Mouse (Mus musculus) hindbrain, embryonic 13.5 days (tissue): Measurements from ENCODE around the gene Hba-x. TPM values are rescaled to one million over a fixed set of nuclear protein-coding genes. Genes with fewer than 3 reads are reported as not detected.

ENCODE experiments used
- ATAC-seq: fragments of 200-750 bp; cut with Nextera tagmentation; 2 replicates; pipeline ENCODE4 v1.8.0; 2017; ENCODE audit warnings: moderate TSS enrichment; ENCODE audit not compliant: low FRiP score
- H3K27ac ChIP-seq: fragments of 300-500 bp; sonication (generic); 2 replicates; pipeline ENCODE4 v1.5.1; 2015; ENCODE audit warnings: inconsistent platforms, mild to moderate bottlenecking, moderate library complexity
- H3K27me3 ChIP-seq: fragments of 300-500 bp; sonication (generic); 2 replicates; pipeline ENCODE4 v1.6.1; 2015; ENCODE audit warnings: mild to moderate bottlenecking, inconsistent platforms
- H3K36me3 ChIP-seq: fragments of 300-500 bp; sonication (generic); 2 replicates; pipeline ENCODE4 v1.6.1; 2015; ENCODE audit warnings: mild to moderate bottlenecking, inconsistent platforms
- H3K4me1 ChIP-seq: fragments of 300-500 bp; sonication (generic); replicated peaks from 2 replicates; pipeline ENCODE4 v1.6.1; 2015; ENCODE audit warnings: inconsistent platforms
- H3K4me2 ChIP-seq: fragments of 300-500 bp; sonication (generic); 2 replicates; pipeline ENCODE4 v1.6.1; 2015; ENCODE audit warnings: inconsistent platforms, mild to moderate bottlenecking, moderate library complexity
- H3K4me3 ChIP-seq: fragments of 300-500 bp; sonication (generic); 2 replicates; pipeline ENCODE4 v1.5.1; 2015; ENCODE audit warnings: mild to moderate bottlenecking, inconsistent platforms
- H3K9ac ChIP-seq: fragments of 300-500 bp; sonication (generic); 2 replicates; pipeline ENCODE4 v1.6.1; 2015; ENCODE audit warnings: mild to moderate bottlenecking, inconsistent platforms
- H3K9me3 ChIP-seq: fragments of 300-500 bp; sonication (generic); 2 replicates; pipeline ENCODE4 v1.6.1; 2016; ENCODE audit warnings: inconsistent platforms
- WGBS: fragments of 180-500 bp; shearing (Covaris S2); methylation state at CpG from one replicate; pipeline ENCODE4 v1.1.7; 2015; 5-methylcytosine and 5-hydroxymethylcytosine counted together
- polyA plus RNA-seq: library from polyadenylated mRNA; unstranded; fragments of >200 nt; fragmentation: Nextera tagmentation; extraction: Ambion mirVana; gene quantifications from 2 replicates; pipeline ENCODE4 v1.2.1, GENCODE M21; 2015

Gene Hba-x
- polyA plus RNA-seq, 1 experiment from 2014 or later = 392 TPM

- no peak for ATAC-seq
- no peak overlapping the region for H3K4me3 ChIP-seq
- H3K36me3 ChIP-seq = peaks cover 52% of the 10 kb centered on the region
- no peak overlapping the region for H3K27ac ChIP-seq
- peak overlapping the region; percentile 13; the same call in 1 of the 2 replicates for H3K9ac ChIP-seq
- no peak overlapping the region for H3K4me2 ChIP-seq
- 100% methylated on average over 1 of the region's 1 CpGs for WGBS
- no peaks in the 10 kb centered on the region for H3K9me3 ChIP-seq
- H3K4me1 ChIP-seq = no peaks in the 10 kb centered on the region
- no peaks in the 10 kb centered on the region for H3K27me3 ChIP-seq
Measured at GRCm38 (mm10) chr11:32256146-32256545, 20.1 kb upstream of the Hba-x start.

GRCm38 (mm10) chr11:32256566-32256965 is 19.6 kb upstream of the Hba-x start:
- Histone ChIP-seq H3K4me2 (no peak overlapping the region), H3K27ac (no peak overlapping the region), H3K36me3 (peaks cover 48% of the 10 kb centered on the region), H3K9me3 (no peaks in the 10 kb centered on the region), H3K27me3 (no peaks in the 10 kb centered on the region), H3K9ac (no peak overlapping the region; the same call in 1 of the 2 replicates), H3K4me1 (no peaks in the 10 kb centered on the region), H3K4me3 (no peak overlapping the region)
- no peak for ATAC-seq
- WGBS = 91% methylated on average over 3 of the region's 3 CpGs

- no peaks in the 10 kb centered on the region for H3K27me3 ChIP-seq
- ATAC-seq = no peak
- H3K4me1 ChIP-seq = peaks cover 12% of the 10 kb centered on the region
- H3K27ac ChIP-seq = no peak overlapping the region
- peaks cover 13% of the 10 kb centered on the region for H3K36me3 ChIP-seq
- WGBS = 87% methylated on average over 10 of the region's 10 CpGs
- no peaks in the 10 kb centered on the region for H3K9me3 ChIP-seq
- H3K9ac ChIP-seq = peak overlapping the region; percentile 35; the same call in 1 of the 2 replicates
- H3K4me3 ChIP-seq = no peak overlapping the region
- H3K4me2 ChIP-seq = no peak overlapping the region
Measured at GRCm38 (mm10) chr11:32262674-32263415, 13.4 kb upstream of the Hba-x start.

DNA sequence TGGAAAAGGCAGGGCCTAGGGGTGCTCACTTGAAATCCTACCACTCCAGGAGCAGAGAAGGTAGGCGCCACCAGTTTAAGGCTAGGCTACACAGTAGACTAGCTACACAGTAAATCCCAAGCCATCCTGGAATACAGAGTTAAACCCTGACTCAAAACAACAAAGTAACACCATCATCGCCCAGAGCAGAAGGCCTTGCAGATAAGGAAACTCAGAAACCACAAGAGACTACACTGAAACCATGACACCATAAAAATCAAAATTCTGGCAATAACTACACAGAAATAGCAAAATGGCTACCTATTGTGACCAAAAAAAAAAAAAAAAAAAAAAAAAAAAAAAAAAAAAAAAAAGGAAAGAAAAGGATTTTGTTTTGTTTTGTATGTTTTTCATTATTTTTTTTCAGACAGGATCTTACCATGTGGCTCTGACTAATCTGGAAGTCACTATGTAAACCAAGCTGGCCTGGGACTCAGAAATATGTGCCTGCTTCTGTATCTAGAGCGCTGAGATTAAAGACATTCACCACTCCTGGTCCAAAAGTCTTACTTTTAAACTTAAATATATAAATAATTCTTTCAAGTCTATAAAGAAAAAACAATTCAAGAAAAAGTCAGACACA is 11.0 kb upstream of the Hba-x start:
- ATAC-seq = no peak
- no peaks in the 10 kb centered on the region for H3K9me3 ChIP-seq
- peaks cover 8% of the 10 kb centered on the region for H3K36me3 ChIP-seq
- H3K4me1 ChIP-seq = peaks cover 16% of the 10 kb centered on the region
- WGBS = 96% methylated on average over 3 of the region's 3 CpGs
- no peaks in the 10 kb centered on the region for H3K27me3 ChIP-seq
- H3K27ac ChIP-seq = no peak overlapping the region; the same call in 1 of the 2 replicates
- H3K4me3 ChIP-seq = no peak overlapping the region
- H3K9ac ChIP-seq = no peak overlapping the region
- no peak overlapping the region for H3K4me2 ChIP-seq

DNA sequence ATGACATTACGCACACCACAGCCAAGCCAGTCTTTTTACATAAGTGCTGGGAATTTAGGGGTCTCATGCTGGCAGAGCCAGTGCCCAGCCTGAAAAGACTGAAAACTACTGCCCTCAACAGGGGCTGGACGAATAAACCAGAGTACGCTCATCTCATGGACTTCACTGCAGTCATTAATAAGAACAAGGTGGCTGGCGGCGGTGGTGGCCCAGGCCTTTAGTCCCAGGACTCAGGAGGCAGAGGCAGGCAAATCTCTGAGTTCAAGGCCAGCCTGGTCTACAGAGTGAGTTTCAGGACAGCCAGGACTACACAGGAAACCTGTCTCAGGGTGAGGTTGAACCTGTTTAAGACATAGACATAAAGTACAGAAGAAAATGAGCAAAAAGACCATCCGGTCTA is 10.0 kb upstream of the Hba-x start:
- Histone ChIP-seq H3K4me1 (peaks cover 16% of the 10 kb centered on the region), H3K27ac (no peak overlapping the region), H3K4me2 (peak overlapping the region; percentile 10; the same call in 1 of the 2 replicates), H3K36me3 (peaks cover 6% of the 10 kb centered on the region), H3K4me3 (no peak overlapping the region), H3K9ac (no peak overlapping the region), H3K9me3 (no peaks in the 10 kb centered on the region), H3K27me3 (peaks cover 5% of the 10 kb centered on the region; the same call in 1 of the 2 replicates)
- ATAC-seq = no peak
- WGBS = 95% methylated on average over 6 of the region's 6 CpGs

- Histone ChIP-seq H3K36me3 (peaks cover 6% of the 10 kb centered on the region), H3K4me2 (peak overlapping the region; percentile 62), H3K27me3 (peaks cover 9% of the 10 kb centered on the region), H3K4me1 (peaks cover 16% of the 10 kb centered on the region), H3K4me3 (peak overlapping the region; percentile 78), H3K9ac (peak overlapping the region; percentile 97), H3K27ac (peak overlapping the region; percentile 97), H3K9me3 (no peaks in the 10 kb centered on the region)
- 31% methylated on average over 6 of the region's 6 CpGs for WGBS
- ATAC-seq = peak; percentile 3; the same call in 1 of the 2 replicates
Measured at GRCm38 (mm10) chr11:32266776-32267175, 9.4 kb upstream of the Hba-x start.

DNA sequence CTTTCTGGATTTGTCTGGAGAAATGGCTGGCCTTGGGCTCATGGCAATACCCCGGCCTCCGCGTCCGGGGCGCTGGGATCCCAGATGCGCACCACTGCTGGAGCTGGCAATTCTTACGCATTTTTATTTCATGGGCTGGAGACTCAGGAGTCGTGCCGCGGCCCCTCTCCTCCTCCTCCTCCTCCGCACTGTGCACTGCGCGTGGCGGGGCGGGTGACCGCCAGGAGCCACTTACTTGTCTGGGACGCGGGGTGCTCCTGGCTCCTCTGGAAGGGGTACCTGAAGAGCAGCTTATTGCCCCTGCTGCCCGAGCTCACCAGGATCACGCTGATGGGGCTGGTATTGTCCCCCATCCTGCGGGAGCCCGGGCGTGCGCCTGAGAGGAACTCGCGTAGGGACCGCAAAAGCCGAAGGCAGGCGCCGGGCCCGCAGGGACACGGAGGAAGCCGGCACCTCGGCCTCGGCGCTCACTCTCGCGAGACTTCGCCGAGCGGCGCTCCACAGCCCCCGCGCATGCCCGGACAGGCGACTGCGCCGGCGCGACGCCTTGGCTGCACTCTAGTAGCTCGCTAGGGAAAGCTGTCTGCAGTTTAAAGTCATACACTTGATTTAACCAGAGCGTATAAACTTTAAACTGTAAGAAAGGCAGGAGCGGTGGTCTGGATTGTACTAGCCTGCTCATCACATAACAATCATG is 8.9 kb upstream of the Hba-x start, which contains the start of gene Nprl3:
TSS of gene Nprl3 (minus strand) at position 520 of the 697 bp plus-strand sequence.
- peak; percentile 99 for ATAC-seq
- peaks cover 16% of the 10 kb centered on the region for H3K4me1 ChIP-seq
- H3K27ac ChIP-seq = peak within 1 kb of the TSS; percentile 97
- H3K4me3 ChIP-seq = peak within 1 kb of the TSS; percentile 78
- H3K9me3 ChIP-seq = no peaks in the 10 kb centered on the region
- peak within 1 kb of the TSS; percentile 97 for H3K9ac ChIP-seq
- WGBS = under 1% methylated on average over 54 of the region's 54 CpGs
- H3K27me3 ChIP-seq = peaks cover 9% of the 10 kb centered on the region
- peaks cover 4% of the 10 kb centered on the region for H3K36me3 ChIP-seq
- peak within 1 kb of the TSS; percentile 62 for H3K4me2 ChIP-seq

GRCm38 (mm10) chr11:32267964-32268363 is 8.2 kb upstream of the Hba-x start:
- Histone ChIP-seq H3K36me3 (no peaks in the 10 kb centered on the region), H3K4me1 (peaks cover 16% of the 10 kb centered on the region), H3K4me3 (peak overlapping the region; percentile 78), H3K27me3 (peaks cover 9% of the 10 kb centered on the region), H3K4me2 (peak overlapping the region; percentile 62), H3K27ac (peak overlapping the region; percentile 97), H3K9me3 (no peaks in the 10 kb centered on the region), H3K9ac (peak overlapping the region; percentile 97)
- WGBS = 29% methylated on average over 5 of the region's 5 CpGs
- ATAC-seq = peak; percentile 30; the same call in 1 of the 2 replicates

- Histone ChIP-seq H3K4me2 (no peak overlapping the region), H3K4me3 (no peak overlapping the region), H3K36me3 (no peaks in the 10 kb centered on the region), H3K9me3 (no peaks in the 10 kb centered on the region), H3K9ac (no peak overlapping the region), H3K4me1 (peaks cover 16% of the 10 kb centered on the region), H3K27me3 (peaks cover 9% of the 10 kb centered on the region), H3K27ac (no peak overlapping the region)
- WGBS = 88% methylated on average over 5 of the region's 5 CpGs
- ATAC-seq = no peak
Measured at GRCm38 (mm10) chr11:32268952-32269351, 7.2 kb upstream of the Hba-x start.

DNA sequence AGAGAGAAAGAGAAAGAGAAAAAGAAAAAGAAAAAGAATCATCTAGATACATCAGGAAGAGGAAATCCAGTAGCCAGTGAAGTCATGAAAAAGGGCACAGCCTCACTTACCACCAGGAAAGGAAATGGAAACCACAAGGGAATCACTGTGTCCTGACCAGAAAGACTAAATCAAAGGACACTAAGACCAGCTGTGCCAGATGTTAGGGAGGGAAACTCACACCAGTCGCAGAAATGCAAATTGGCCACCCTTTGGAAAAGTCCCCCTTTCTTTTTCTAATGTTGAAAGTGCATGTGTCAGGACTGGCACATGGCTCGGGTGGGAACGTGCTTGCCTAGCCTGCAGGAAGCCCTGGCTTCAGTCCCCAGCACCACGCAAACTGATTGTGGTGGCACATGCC is 5.0 kb upstream of the Hba-x start:
- Histone ChIP-seq H3K36me3 (no peaks in the 10 kb centered on the region), H3K9me3 (no peaks in the 10 kb centered on the region), H3K4me3 (no peak overlapping the region), H3K4me2 (no peak overlapping the region), H3K4me1 (peaks cover 10% of the 10 kb centered on the region), H3K9ac (no peak overlapping the region), H3K27me3 (peaks cover 14% of the 10 kb centered on the region), H3K27ac (no peak overlapping the region)
- WGBS = 56% methylated on average over 4 of the region's 4 CpGs
- ATAC-seq = no peak

- Histone ChIP-seq H3K4me1 (no peaks in the 10 kb centered on the region), H3K9me3 (no peaks in the 10 kb centered on the region), H3K27me3 (peaks cover 29% of the 10 kb centered on the region), H3K27ac (no peak overlapping the region), H3K4me3 (no peak overlapping the region), H3K9ac (no peak overlapping the region), H3K4me2 (no peak overlapping the region), H3K36me3 (no peaks in the 10 kb centered on the region)
- WGBS = 77% methylated on average over 21 of the region's 21 CpGs
- ATAC-seq = no peak
Measured at GRCm38 (mm10) chr11:32277736-32278457, 1.7 kb downstream of the Hba-x start.
